5 mouse cellular contexts compared by ENCODE assay signal in the genomic region with DNA sequence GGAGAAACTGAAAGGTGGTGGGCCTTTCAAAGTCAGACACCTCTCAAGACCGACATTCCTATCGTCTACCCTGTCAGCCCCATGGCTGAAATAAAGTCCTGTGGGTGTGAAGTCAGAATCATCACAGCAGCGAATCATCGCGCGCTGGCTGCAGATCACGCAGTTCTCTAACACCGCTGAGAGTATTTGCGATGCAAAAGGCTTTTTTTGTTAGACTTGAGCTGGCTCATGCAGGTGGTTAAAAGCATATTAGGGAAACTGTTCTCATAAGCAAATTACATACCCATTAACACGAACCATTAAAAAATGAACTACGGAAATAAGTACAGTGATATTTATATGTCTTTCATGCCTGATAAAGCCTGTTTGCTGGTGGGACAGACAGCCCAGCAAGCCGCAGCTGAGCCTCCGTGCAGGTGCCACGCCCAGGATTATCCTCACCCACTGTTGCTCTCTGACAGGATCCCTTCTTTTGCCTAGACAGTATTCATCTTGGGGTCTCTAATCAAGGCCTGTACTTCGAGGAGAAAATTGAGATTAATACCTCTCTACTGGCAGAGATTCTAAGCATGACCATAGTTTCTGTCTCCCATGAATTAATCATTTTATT.
"Had no signal": no experiment of that assay in that cellular context is flagged by ENCODE, and none has a peak within 500 bp of the region (broad histone marks: within the 10 kb centered on the region; RNA-seq: fewer than 3 reads in every experiment).

No protein-coding gene starts in this region.

- DNase-seq: kidney, adult 18-20 months had no signal

- H3K4me1 ChIP-seq: midbrain, embryonic 13.5 days had no signal

- H3K27ac ChIP-seq: layer of hippocampus, adult 2 months; limb, embryonic 13.5 days; liver, embryonic 14.5 days; midbrain, embryonic 13.5 days had no signal

- H3K36me3 ChIP-seq: limb, embryonic 13.5 days; midbrain, embryonic 13.5 days had no signal

- H3K4me2 ChIP-seq: limb, embryonic 13.5 days; midbrain, embryonic 13.5 days had no signal

- ATAC-seq: midbrain, embryonic 13.5 days had no signal

- H3K4me3 ChIP-seq: layer of hippocampus, adult 2 months; limb, embryonic 13.5 days; midbrain, embryonic 13.5 days had no signal

- H3K9ac ChIP-seq: limb, embryonic 13.5 days; liver, embryonic 14.5 days; midbrain, embryonic 13.5 days had no signal

- H3K9me3 ChIP-seq: limb, embryonic 13.5 days; midbrain, embryonic 13.5 days had no signal

- H3K27me3 ChIP-seq: limb, embryonic 13.5 days; midbrain, embryonic 13.5 days had no signal
